Mouse (Mus musculus) thymus, postnatal 10 days (tissue): ENCODE data around the gene Olfr1537.

Experiments
- DNase-seq, 2 experiments: peaks; one replicate each; pipeline ENCODE4 v3.0.0; 2021; ENCODE audit warnings: low spot score in 2 of 2

Olfr1537 gene

GRCm38 (mm10) chr9:39249894-39250293 is at the start of gene Olfr1537:
TSS of gene Olfr1537 (minus strand) at chr9:39249994.
- DNase-seq, result no peak

GRCm38 (mm10) chr9:39287136-39287535 is 37.3 kb upstream of the Olfr1537 start:
- DNase-seq, result no peak

GRCm38 (mm10) chr9:39276718-39277117 is 26.9 kb upstream of the Olfr1537 start, which contains the start of gene Olfr945:
TSS of gene Olfr945 (minus strand) at chr9:39276818.
- no peak for DNase-seq

GRCm38 (mm10) chr9:39201620-39202019 is 48.2 kb downstream of the Olfr1537 start, which contains the start of gene Olfr944:
TSS of gene Olfr944 (plus strand) at chr9:39201920.
- no peak for DNase-seq
